ENCODE assay signal across 14 mouse cellular contexts in the genomic region with DNA sequence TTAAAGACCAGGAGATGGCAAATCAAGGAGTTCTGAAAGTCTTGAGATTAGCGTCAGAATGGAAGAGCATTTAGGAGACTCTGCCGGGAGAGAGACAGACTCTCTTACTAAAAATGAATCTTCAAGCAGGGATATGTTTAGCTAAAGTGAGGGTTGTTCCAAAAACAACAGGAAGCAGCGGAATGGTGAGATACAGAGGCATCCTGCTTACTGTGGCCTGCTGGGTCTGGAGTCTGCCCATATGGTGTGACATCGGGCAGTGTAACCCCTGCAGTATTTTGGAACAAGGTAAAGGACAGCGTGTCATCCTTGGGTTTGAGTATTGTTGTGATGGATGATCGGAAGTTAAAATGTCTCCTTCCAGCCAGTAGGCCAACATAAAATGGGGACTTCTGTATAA. TPM values are rescaled to one million over a fixed set of nuclear protein-coding genes. Genes with fewer than 3 reads are reported as not detected.
DNase-seq lines count a peak whose midpoint lies in the region; ATAC-seq and TF ChIP-seq lines count a peak whose summit lies in the region.
"Had no signal": no experiment of that assay in that cellular context is flagged by ENCODE, and none has a peak within 500 bp of the region (broad histone marks: within the 10 kb centered on the region; RNA-seq: fewer than 3 reads in every experiment).

No protein-coding gene starts in this region.

- H3K4me3 ChIP-seq in heart, embryonic 13.5 days: peak overlapping the region; percentile 24
- H3K4me3 ChIP-seq in left cerebral cortex, adult 2 months: peak overlapping the region; percentile 3; the same call in 1 of the 2 replicates
- H3K4me3 ChIP-seq: erythroblast, embryonic 14.5 days; layer of hippocampus, adult 2 months; limb, embryonic 12.5 days had no signal

- H3K27me3 ChIP-seq in heart, embryonic 13.5 days (replicated peaks): no peaks in the 10 kb centered on the region

- peaks cover 65% of the 10 kb centered on the region for H3K4me1 ChIP-seq in heart, embryonic 13.5 days

- ATAC-seq in heart, embryonic 13.5 days (ENCODE audit: extremely low read depth, insufficient number of reproducible peaks, low FRiP score, low TSS enrichment): no peak

- 46% methylated on average over 6 of the region's 6 CpGs for WGBS in heart, embryonic 13.5 days

- TF ChIP-seq CTCF in left cerebral cortex, adult 2 months (IDR thresholded peaks at IDR 0.05): no peak

- peaks cover 16% of the 10 kb centered on the region for H3K36me3 ChIP-seq in heart, embryonic 13.5 days
- H3K36me3 ChIP-seq: limb, embryonic 12.5 days had no signal

- no peaks in the 10 kb centered on the region for H3K9me3 ChIP-seq in heart, embryonic 13.5 days
- H3K9me3 ChIP-seq: limb, embryonic 12.5 days had no signal

- H3K9ac ChIP-seq in heart, embryonic 13.5 days: 0 out of 2 replicates have a peak overlapping the region, but pooled peaks have one; percentile 1
- H3K9ac ChIP-seq: limb, embryonic 12.5 days had no signal

- peak overlapping the region; percentile 68; the same call in 1 of the 2 replicates for H3K27ac ChIP-seq in heart, embryonic 13.5 days (replicated peaks)
- H3K27ac ChIP-seq in left cerebral cortex, adult 2 months: no peak overlapping the region
- H3K27ac ChIP-seq: layer of hippocampus, adult 2 months; limb, embryonic 12.5 days had no signal

- DNase-seq in heart, adult 8-10 months (ENCODE audit: low spot score): no peak
- DNase-seq in left cerebral cortex, adult 2 months (ENCODE audit: extremely low spot score in 1 of 2, low spot score in 2 of 2): no peak
- no peak for DNase-seq in left cerebral cortex, adult 18-20 months (ENCODE audit: low spot score in 2 of 2)
- DNase-seq in cerebellum, adult 8-10 months: peak; percentile 90
- DNase-seq in kidney, postnatal 10 days: peak; percentile 21
- no peak for DNase-seq in frontal cortex, postnatal 25 days (ENCODE audit: low spot score in 2 of 2)
- no peak for DNase-seq in thymus, postnatal 36 days
- DNase-seq: adrenal gland, postnatal 14 days; gastrocnemius, postnatal 10 days; right cerebral cortex, postnatal 14 days had no signal

- peak overlapping the region; percentile 92 for H3K4me2 ChIP-seq in heart, embryonic 13.5 days

- intact Hi-C loops in left cerebral cortex, adult 2 months (cut with DNase I): no loop called here

RNA-seq across cellular contexts. Expression of a gene that starts 5.0 kb away (rescaled TPM):
- polyA plus RNA-seq in heart, embryonic 13.5 days (2015; fragmentation: Nextera tagmentation; extraction: Ambion mirVana): 82.7 and 92.5 TPM in 2 replicates
- 10 to 100 TPM; 34.6 to 45.4 (median 37.2) TPM for total RNA-seq in heart, adult 8-10 months (2022)
- total RNA-seq in left cerebral cortex, adult 2 months (2021): 10 to 100 TPM; 32.9 to 34.4 TPM
- total RNA-seq in left cerebral cortex, adult 18-20 months (2021): 10 to 100 TPM; 27.2 to 31.6 TPM
- polyA plus RNA-seq: erythroblast, embryonic 14.5 days had no signal

RNA-seq across cellular contexts. Expression of a gene that starts 29.3 kb away (rescaled TPM):
- polyA plus RNA-seq in heart, embryonic 13.5 days (2015; fragmentation: Nextera tagmentation; extraction: Ambion mirVana): 48.0 and 50.2 TPM in 2 replicates
- total RNA-seq in heart, adult 8-10 months (2022): 10 to 100 TPM; 49.4 to 59.3 (median 54.4) TPM
- total RNA-seq in left cerebral cortex, adult 2 months (2021): 10 to 100 TPM; 41.9 to 46.7 TPM
- total RNA-seq in left cerebral cortex, adult 18-20 months (2021): 10 to 100 TPM; 39.9 to 45.0 TPM

Comparison
In these comparisons a context has a peak if more than half of its experiments do, and no peak if none do; other contexts are left out.
1. DNase-seq: peak in cerebellum, adult 8-10 months (single experiment) and kidney, postnatal 10 days (single experiment); none in heart, adult 8-10 months (single experiment), left cerebral cortex, adult 2 months (0 of 2), left cerebral cortex, adult 18-20 months (0 of 2), frontal cortex, postnatal 25 days (0 of 2) and thymus, postnatal 36 days (0 of 2).